Mouse (Mus musculus): ENCODE measurements at regions not wholly inside any gene's neighbourhood (a gene's known extent, or its start where the extent isn't known, plus 50 kb on each side); places are given as distances from the start of the nearest gene placed in this dataset.

- peak; percentile 71 for DNase-seq
Measured at GRCm38 (mm10) chr2:116181861-116182260, 116.2 kb upstream of the Meis2 start.

GRCm38 (mm10) chr2:116177155-116177554 is 111.5 kb upstream of the Meis2 start:
- DNase-seq: no peak

DNA sequence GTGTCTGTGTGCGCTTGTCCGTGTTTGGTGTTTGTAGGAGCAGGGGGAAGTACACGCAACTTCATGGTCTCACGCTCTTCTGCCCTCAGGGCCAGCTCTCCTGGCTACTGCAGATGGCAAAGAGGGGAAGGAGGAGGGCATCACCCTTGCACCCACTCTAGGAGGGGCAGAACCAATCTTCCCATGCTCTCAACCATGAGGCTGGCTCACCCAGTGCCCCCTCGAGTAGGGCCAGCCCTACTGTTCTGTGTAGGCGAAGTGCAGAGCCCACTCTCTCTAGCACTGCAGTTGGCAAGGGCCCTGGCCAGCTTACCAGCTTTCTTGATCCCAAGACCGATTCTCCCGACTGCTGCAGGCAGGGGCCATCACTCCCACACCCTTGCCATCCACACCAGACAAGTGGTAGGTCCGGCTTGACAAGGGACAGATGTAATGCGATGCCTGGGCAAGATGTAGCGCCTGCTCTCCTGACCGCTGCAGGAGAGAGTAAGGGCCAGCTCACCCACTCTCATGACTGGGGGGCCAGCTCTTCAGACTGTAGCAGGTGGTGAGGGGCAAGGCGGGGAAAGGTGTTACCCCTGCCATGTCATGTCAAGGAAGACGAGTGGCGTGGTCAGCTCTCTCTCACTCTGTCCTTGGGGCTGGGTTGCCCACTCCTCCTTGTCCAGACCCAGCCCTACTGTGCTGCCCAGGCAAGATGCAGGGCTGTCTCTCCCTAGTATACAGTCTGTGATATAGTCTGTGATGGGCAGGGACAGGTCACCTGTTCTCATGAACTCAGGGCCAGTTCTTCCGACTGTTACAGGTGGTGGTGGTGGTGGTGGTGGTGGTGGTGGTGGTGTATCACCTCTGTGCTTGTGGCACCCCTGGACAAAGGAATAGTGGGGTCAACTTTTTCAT is 100.5 kb upstream of the Meis2 start:
- DNase-seq: no peak

All from right cerebral cortex, adult 18-20 months (tissue).